Mouse (Mus musculus): ENCODE data around the gene Coasy. TPM values are rescaled to one million over a fixed set of nuclear protein-coding genes. Genes with fewer than 3 reads are reported as not detected.

Gene Coasy
- total RNA-seq, 2 experiments from 2014 or later = 7.9 to 10.3 TPM

DNA sequence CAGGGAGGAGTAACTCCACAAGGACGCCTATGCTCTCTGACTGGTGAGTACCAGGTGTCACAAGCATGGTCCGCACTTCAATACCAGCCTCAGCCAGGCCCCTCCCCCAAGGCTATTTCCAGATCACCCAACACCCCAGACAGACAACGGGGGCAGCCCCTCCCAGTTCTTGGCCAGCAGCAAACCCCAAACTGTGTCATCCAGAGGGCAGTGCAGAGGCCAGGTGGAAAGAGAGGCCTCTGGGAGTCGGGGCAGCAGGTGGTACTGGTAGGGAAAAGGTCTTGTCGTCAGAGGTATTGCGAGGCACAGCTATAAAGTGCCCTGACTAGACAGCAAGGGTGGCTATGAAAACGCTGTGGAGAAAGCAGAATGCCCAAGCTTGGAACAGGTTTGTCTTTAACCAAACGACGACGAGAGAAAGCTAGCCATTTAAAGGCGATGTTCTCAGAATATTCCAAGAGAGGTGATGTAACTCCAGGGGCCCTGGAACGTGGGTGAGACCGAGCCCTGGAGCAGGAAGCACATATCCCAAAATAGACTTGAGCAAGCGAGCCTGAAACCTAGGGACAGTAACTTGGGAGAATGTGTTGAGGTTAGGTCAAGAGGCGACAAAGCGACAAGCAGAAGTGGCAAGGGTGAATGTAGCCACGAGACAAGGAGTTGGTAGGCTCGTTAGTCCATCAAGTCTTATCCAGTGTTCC, 47.8 kb downstream of the Coasy start:
- DNase-seq = peak; percentile 91

- no peak for DNase-seq
These were observed 48.8 kb downstream of the Coasy start for GRCm38 (mm10) chr11:101131187-101131586.

GRCm38 (mm10) chr11:101131701-101132100, 49.3 kb downstream of the Coasy start:
- DNase-seq = no peak

DNA sequence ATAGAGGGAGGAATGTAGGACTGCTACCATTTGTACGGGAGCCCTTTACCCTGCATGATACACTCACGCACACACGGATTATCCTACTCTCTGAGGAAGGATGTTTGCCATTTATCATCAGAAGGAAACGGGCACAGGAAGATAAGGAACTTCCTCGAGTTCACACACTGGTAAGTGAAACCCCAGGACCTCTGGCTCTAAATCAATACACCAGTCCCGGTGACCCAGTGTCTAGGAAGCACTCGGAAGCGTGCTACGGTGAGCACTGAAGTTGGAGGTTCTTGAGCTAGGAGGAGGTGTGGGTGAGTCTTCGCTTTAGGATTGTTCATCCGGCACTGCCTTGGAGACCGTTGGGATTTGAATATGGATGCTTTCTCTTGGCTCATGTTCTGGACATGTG, 50.7 kb downstream of the Coasy start:
- DNase-seq = no peak

DNA sequence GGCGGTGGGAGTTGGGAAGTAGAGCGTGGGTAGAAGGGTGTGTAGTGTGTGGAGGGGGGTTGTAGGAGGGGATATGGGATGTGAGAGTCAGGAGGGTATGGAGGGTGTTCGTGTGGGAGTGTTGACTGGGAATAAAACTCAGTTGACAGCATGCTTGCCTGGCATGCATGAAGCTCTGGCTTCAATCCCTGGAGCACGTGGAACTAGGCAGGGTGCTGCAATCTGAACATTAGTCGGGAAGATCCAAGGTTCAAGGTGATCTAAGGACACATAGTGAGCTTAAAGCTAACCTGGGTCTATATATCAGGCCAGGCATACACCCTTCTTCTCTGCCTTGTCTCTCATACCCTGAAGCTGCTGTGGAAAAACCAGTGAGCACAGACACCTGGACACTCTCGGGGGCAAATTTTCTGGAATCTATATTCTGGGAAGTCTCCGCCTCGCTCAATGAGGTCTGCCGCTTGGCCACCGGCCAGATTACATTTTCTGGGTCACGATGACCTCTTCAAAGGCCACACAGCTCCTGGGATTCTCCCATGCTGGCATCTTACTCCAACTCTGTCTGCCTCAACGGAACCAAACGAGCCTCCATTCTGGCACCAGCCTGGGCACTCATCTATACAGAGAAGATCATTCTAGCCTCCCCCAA, 52.0 kb downstream of the Coasy start:
- DNase-seq = no peak

Other genes with a start within 250 kb of the Coasy start
- 100 to 1,000 TPM in 1 of 2 experiments, 10 to 100 TPM in 1; 93.2 to 126 TPM for gene Stat5b, start 231.8 kb upstream of the Coasy start, total RNA-seq (2021)
- 10 to 100 TPM; 10.9 to 14.8 TPM for gene Stat5a, start 223.2 kb upstream of the Coasy start, total RNA-seq (2021)
- gene Stat3, start 143.0 kb upstream of the Coasy start, total RNA-seq (2021) = 10 to 100 TPM; 32.5 to 49.5 TPM
- 100 to 1,000 TPM; 175 to 196 TPM for gene Cavin1, start 111.7 kb upstream of the Coasy start, total RNA-seq (2021)
- gene Atp6v0a1, start 73.1 kb upstream of the Coasy start, total RNA-seq (2021) = 10 to 100 TPM; 56.9 to 60.0 TPM
- gene Naglu, start 12.6 kb upstream of the Coasy start, total RNA-seq (2021) = 1 to 10 TPM; 3.3 to 3.9 TPM
- not detected for gene Hsd17b1, start 4.2 kb upstream of the Coasy start, total RNA-seq (2021)
- 10 to 100 TPM in 1 of 2 experiments, 1 to 10 TPM in 1; 7.5 to 11.0 TPM for gene Mlx, start 4.7 kb downstream of the Coasy start, total RNA-seq (2021)
- gene Psmc3ip, start 12.9 kb downstream of the Coasy start, total RNA-seq (2021) = 1 to 10 TPM; 1.5 to 1.7 TPM
- 10 to 100 TPM; 28.4 to 29.9 TPM for gene Retreg3, start 37.3 kb downstream of the Coasy start, total RNA-seq (2021)
- gene Tubg1, start 37.4 kb downstream of the Coasy start, total RNA-seq (2021) = 10 to 100 TPM; 22.8 to 23.4 TPM
- 1 to 10 TPM; 2.7 to 2.8 TPM for gene Tubg2, start 73.3 kb downstream of the Coasy start, total RNA-seq (2021)
- 1 to 10 TPM in 1 of 2 experiments, under 1 TPM in 1; 0.99 to 2.2 TPM for gene Cntnap1, start 88.0 kb downstream of the Coasy start, total RNA-seq (2021)
- gene Plekhh3, start 88.8 kb downstream of the Coasy start, total RNA-seq (2021) = 10 to 100 TPM; 18.4 to 24.0 TPM
- gene Ccr10, start 92.9 kb downstream of the Coasy start, total RNA-seq (2021) = not detected
- gene Ezh1, start 143.9 kb downstream of the Coasy start, total RNA-seq (2021) = 10 to 100 TPM; 17.8 to 18.9 TPM
- 10 to 100 TPM; 31.8 to 51.8 TPM for gene Ramp2, start 163.5 kb downstream of the Coasy start, total RNA-seq (2021)
- gene Vps25, start 171.1 kb downstream of the Coasy start, total RNA-seq (2021) = 10 to 100 TPM; 31.8 to 36.4 TPM
- gene Wnk4, start 178.0 kb downstream of the Coasy start, total RNA-seq (2021) = under 1 TPM in 1 of 2 experiments, not detected in 1; 0.48 TPM
- gene Cntd1, start 196.4 kb downstream of the Coasy start, total RNA-seq (2021) = under 1 TPM; 0.21 to 0.28 TPM
- gene Coa3, start 196.5 kb downstream of the Coasy start, total RNA-seq (2021) = 10 to 100 TPM; 67.4 to 68.7 TPM
- 10 to 100 TPM; 78.2 to 79.6 TPM for gene Becn1, start 219.7 kb downstream of the Coasy start, total RNA-seq (2021)
- gene Psme3, start 233.6 kb downstream of the Coasy start, total RNA-seq (2021) = 10 to 100 TPM; 66.3 to 67.8 TPM
- gene Aoc2, start 242.5 kb downstream of the Coasy start, total RNA-seq (2021) = 1 to 10 TPM; 1.3 to 1.6 TPM
- gene Aoc3, start 248.0 kb downstream of the Coasy start, total RNA-seq (2021) = 10 to 100 TPM in 1 of 2 experiments, 1 to 10 TPM in 1; 5.6 to 22.7 TPM

Data from gastrocnemius, postnatal 25 days (tissue).